Mouse (Mus musculus) ES-Bruce4 (cell line): ENCODE measurements around the gene Ckmt2.

Experiments used
- CTCF ChIP-seq: IDR thresholded peaks from one replicate; pipeline ENCODE4 v1.8.1; 2011; ENCODE audit warnings: low read depth, low read length
- POLR2A ChIP-seq: IDR thresholded peaks from one replicate; pipeline ENCODE4 v1.8.1; 2011; ENCODE audit warnings: low read length; ENCODE audit not compliant: insufficient read depth

DNA sequence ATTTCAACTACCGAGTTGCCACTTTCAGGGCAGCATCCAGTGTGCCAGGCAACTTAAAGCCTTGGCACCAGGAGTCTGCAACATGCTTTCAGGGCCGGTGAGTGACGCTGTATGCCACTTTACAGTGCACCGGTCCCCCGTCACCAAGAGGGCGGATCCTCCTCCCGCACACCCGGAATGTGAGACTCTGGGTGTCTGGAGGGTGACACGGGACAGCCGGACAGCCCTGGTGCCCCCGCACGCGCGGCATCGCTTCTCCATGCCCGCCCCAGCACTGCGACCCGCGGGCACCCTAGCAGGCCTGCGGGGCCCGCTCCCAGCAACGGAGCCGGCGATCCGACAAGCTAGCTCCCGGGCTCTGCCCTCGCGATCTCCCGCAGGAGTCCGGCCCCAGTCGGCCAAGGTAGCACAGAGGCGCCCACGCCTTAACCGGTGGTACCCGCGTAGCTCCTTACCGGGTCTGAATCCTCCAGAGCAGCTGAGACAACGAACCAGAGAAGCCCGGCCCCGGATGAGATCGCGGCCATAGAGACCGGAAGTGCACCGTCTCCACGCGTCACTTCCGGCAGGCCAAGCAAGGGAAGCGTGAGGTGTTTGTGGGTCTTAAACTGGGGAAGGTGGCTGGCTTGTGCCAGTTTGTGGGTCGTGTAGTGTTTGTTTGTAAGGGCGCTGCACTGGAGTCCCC is 69.4 kb downstream of the Ckmt2 start, which contains the start of gene Zcchc9:
- TF ChIP-seq CTCF (no peak), POLR2A (peak; percentile 64)
